Mouse (Mus musculus) neural tube, embryonic 15.5 days (tissue): ENCODE measurements around the gene Lctl. TPM values are rescaled to one million over a fixed set of nuclear protein-coding genes. Genes with fewer than 3 reads are reported as not detected.

Experiments
- polyA plus RNA-seq: library from polyadenylated mRNA; unstranded; fragments of >200 nt; fragmentation: Nextera tagmentation; extraction: Ambion mirVana; gene quantifications from 2 replicates; pipeline ENCODE4 v1.2.1, GENCODE M21; 2015

The Lctl gene
- polyA plus RNA-seq, 1 experiment from 2014 or later: not detected

Other genes starting within 250 kb of the Lctl start
- 1.8 and 3.0 TPM in 2 replicates for gene Smad6, start 95.1 kb upstream of the Lctl start, polyA plus RNA-seq
- 6.0 and 8.1 TPM in 2 replicates for gene Zwilch, start 56.0 kb downstream of the Lctl start, polyA plus RNA-seq
- 564 and 746 TPM in 2 replicates for gene Rpl4, start 56.2 kb downstream of the Lctl start, polyA plus RNA-seq
- gene Snapc5, start 62.1 kb downstream of the Lctl start, polyA plus RNA-seq: 34.9 and 37.1 TPM in 2 replicates
- gene Uchl4, start 118.1 kb downstream of the Lctl start, polyA plus RNA-seq: 2.3 and 3.2 TPM in 2 replicates
- 71.0 and 80.1 TPM in 2 replicates for gene Map2k1, start 136.5 kb downstream of the Lctl start, polyA plus RNA-seq
- gene Tipin, start 164.4 kb downstream of the Lctl start, polyA plus RNA-seq: 65.7 and 96.3 TPM in 2 replicates
- gene Dis3l, start 224.1 kb downstream of the Lctl start, polyA plus RNA-seq: 20.5 and 21.8 TPM in 2 replicates